Mouse (Mus musculus): ENCODE data around the gene Gm14214. TPM values are rescaled to one million over a fixed set of nuclear protein-coding genes. Genes with fewer than 3 reads are reported as not detected.

Gene Gm14214
- polyA plus RNA-seq, 1 experiment, result not detected

DNA sequence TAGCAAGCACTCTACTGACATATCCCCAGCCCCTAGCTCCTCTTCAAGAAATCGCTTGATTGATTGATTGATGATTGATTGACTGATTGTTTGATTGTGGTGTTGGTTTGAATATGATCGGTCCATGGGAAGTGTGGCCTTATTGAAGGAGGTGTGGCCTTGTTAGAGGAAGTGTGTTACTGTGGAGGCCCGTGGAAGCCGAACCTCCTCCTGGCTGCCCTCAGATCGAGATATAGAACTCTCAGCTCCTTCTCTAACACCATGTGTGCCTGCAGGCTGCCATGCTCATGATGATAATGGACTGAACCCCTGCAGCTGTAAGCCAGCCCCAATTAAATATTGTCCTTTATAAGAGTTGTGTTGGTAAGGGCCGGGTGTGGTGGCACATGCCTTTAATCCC is 2.8 kb downstream of the Gm14214 start:
- H3K27me3 ChIP-seq (ENCODE audit: control insufficient read depth, insufficient read depth, low read length), result no peaks in the 10 kb centered on the region
- no peaks in the 10 kb centered on the region for H3K36me3 ChIP-seq (ENCODE audit: control insufficient read depth, insufficient read depth, low read length)
- no peak for DNase-seq
- no peak for TF ChIP-seq CTCF (IDR thresholded peaks at IDR 0.05; ENCODE audit: borderline replicate concordance, control insufficient read depth, extremely low read depth, insufficient read depth, low read length, poor library complexity)
- no peak for TF ChIP-seq POLR2A (IDR thresholded peaks at IDR 0.05; ENCODE audit: control insufficient read depth, extremely low read depth, insufficient read depth, low read length, poor library complexity)
- H3K4me1 ChIP-seq (replicated peaks; ENCODE audit: control insufficient read depth, insufficient read depth, low read length), result no peaks in the 10 kb centered on the region
- H3K4me3 ChIP-seq (ENCODE audit: control insufficient read depth, insufficient read depth, low read length), result no peak overlapping the region
- WGBS, result 74% methylated on average over 6 of the region's 6 CpGs
- no peak overlapping the region for H3K27ac ChIP-seq (ENCODE audit: control insufficient read depth, insufficient read depth, low read length)

DNA sequence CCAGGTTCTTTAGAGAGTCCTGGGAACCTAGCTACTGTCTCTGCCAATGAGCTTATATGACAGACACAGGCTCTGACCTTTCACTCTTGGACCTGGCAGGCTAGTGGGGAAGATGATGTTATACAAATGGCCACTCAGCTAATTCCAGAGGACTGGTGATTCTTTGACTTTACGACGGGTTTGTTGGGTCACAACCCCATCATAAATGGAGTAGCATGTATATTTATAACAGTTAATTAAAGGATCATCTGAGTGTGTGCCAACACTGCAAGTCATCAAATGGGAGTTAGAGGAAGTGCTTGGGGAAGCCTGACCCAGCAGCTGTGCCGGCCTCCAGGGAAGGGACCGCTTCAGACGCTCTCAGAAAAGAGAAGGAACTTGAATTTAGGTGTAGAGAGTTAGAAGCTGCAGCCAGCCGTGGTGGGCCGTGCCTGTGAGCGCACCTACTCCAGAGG is 4.2 kb downstream of the Gm14214 start:
- no peaks in the 10 kb centered on the region for H3K4me1 ChIP-seq (replicated peaks; ENCODE audit: control insufficient read depth, insufficient read depth, low read length)
- no peak overlapping the region for H3K27ac ChIP-seq (ENCODE audit: control insufficient read depth, insufficient read depth, low read length)
- TF ChIP-seq POLR2A (IDR thresholded peaks at IDR 0.05; ENCODE audit: control insufficient read depth, extremely low read depth, insufficient read depth, low read length, poor library complexity), result no peak
- TF ChIP-seq CTCF (IDR thresholded peaks at IDR 0.05; ENCODE audit: borderline replicate concordance, control insufficient read depth, extremely low read depth, insufficient read depth, low read length, poor library complexity), result no peak
- no peaks in the 10 kb centered on the region for H3K36me3 ChIP-seq (ENCODE audit: control insufficient read depth, insufficient read depth, low read length)
- H3K27me3 ChIP-seq (ENCODE audit: control insufficient read depth, insufficient read depth, low read length), result no peaks in the 10 kb centered on the region
- no peak for DNase-seq
- H3K4me3 ChIP-seq (ENCODE audit: control insufficient read depth, insufficient read depth, low read length), result no peak overlapping the region
- WGBS, result 31% methylated on average over 8 of the region's 8 CpGs

DNA sequence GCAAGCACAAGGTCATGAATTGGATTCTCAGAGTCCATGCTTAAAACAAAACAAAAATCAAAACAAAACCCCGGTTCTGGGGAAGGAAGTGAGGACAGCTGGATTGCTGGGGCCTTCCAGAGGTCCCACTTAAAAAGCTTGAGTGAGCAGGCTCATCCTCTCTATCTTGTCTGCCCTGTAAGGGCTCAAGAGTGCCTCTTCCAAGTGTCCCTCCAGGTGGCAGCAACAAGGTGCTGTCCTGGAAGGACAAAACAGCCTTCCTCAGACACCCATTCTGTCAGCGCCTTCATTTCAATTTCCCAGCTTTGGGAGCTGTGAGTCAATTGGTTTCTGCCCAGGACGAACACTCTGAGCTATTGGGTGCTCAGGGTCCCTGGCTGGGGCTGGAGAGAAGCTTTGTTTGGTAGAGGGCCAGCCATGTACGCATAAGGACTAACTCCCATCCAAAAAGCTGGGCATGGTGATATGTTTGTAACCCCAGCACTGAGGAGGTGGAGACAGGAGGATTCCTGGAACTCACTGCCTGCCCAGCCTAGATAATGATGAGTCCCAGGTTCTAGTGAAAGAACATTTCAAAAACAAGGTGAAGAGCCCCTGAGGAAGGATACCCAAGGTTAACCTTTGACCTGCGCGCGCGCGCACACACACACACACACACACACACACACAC is 4.9 kb downstream of the Gm14214 start:
- Histone ChIP-seq H3K27me3 (ENCODE audit: control insufficient read depth, insufficient read depth, low read length) (no peaks in the 10 kb centered on the region), H3K27ac (ENCODE audit: control insufficient read depth, insufficient read depth, low read length) (no peak overlapping the region), H3K4me1 (replicated peaks; ENCODE audit: control insufficient read depth, insufficient read depth, low read length) (no peaks in the 10 kb centered on the region), H3K36me3 (ENCODE audit: control insufficient read depth, insufficient read depth, low read length) (no peaks in the 10 kb centered on the region), H3K4me3 (ENCODE audit: control insufficient read depth, insufficient read depth, low read length) (no peak overlapping the region)
- no peak for TF ChIP-seq CTCF (IDR thresholded peaks at IDR 0.05; ENCODE audit: borderline replicate concordance, control insufficient read depth, extremely low read depth, insufficient read depth, low read length, poor library complexity)
- no peak for TF ChIP-seq POLR2A (IDR thresholded peaks at IDR 0.05; ENCODE audit: control insufficient read depth, extremely low read depth, insufficient read depth, low read length, poor library complexity)
- DNase-seq, result no peak
- 84% methylated on average over 9 of the region's 9 CpGs for WGBS

DNA sequence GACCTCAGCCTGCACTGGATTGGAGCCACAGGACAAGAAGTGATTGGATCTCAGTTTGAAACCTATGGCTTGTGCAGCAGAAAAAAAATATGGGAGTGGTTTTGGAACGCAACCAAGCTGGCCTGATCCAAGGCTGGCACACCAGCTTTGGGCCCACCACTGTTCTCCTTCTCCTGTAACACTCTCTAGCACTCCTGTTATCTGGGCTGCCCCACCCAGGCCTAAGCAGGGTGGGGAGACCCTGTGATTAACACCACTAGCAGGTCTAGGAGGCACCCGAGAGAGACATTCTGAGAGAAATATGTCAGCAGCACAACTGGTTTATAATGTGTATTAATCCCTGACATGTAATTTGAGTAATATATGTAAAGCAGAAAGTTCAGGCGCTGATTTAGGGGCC is 6.6 kb downstream of the Gm14214 start:
- TF ChIP-seq CTCF (IDR thresholded peaks at IDR 0.05; ENCODE audit: borderline replicate concordance, control insufficient read depth, extremely low read depth, insufficient read depth, low read length, poor library complexity) (no peak), POLR2A (IDR thresholded peaks at IDR 0.05; ENCODE audit: control insufficient read depth, extremely low read depth, insufficient read depth, low read length, poor library complexity) (no peak)
- Histone ChIP-seq H3K27me3 (ENCODE audit: control insufficient read depth, insufficient read depth, low read length) (no peaks in the 10 kb centered on the region), H3K36me3 (ENCODE audit: control insufficient read depth, insufficient read depth, low read length) (no peaks in the 10 kb centered on the region), H3K4me3 (ENCODE audit: control insufficient read depth, insufficient read depth, low read length) (no peak overlapping the region), H3K4me1 (replicated peaks; ENCODE audit: control insufficient read depth, insufficient read depth, low read length) (no peaks in the 10 kb centered on the region), H3K27ac (ENCODE audit: control insufficient read depth, insufficient read depth, low read length) (no peak overlapping the region)
- WGBS, result 92% methylated on average over 3 of the region's 3 CpGs
- no peak for DNase-seq

DNA sequence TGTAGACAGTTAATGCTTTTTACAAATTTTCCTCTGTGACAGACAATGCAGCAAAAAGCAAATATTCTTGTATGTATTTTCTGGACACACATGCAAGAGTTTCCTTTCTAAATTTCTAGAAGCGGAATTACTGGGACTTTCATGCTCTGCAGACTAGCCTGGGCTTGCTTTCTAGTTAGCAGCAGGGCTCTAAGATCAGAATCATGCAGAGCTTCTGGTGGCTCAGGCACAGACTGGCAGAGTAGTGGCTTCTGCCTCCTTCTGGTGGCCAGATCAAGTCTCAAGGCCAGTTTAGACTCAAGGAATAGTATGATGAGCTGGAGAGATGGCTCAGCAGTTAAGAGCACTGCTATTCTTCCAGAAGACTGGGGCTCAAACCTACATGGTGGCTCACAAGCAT is 11.4 kb downstream of the Gm14214 start:
- 91% methylated on average over 1 of the region's 1 CpGs for WGBS
- Histone ChIP-seq H3K27ac (ENCODE audit: control insufficient read depth, insufficient read depth, low read length) (no peak overlapping the region), H3K27me3 (ENCODE audit: control insufficient read depth, insufficient read depth, low read length) (no peaks in the 10 kb centered on the region), H3K36me3 (ENCODE audit: control insufficient read depth, insufficient read depth, low read length) (no peaks in the 10 kb centered on the region), H3K4me1 (replicated peaks; ENCODE audit: control insufficient read depth, insufficient read depth, low read length) (no peaks in the 10 kb centered on the region), H3K4me3 (ENCODE audit: control insufficient read depth, insufficient read depth, low read length) (no peak overlapping the region)
- TF ChIP-seq POLR2A (IDR thresholded peaks at IDR 0.05; ENCODE audit: control insufficient read depth, extremely low read depth, insufficient read depth, low read length, poor library complexity) (no peak), CTCF (IDR thresholded peaks at IDR 0.05; ENCODE audit: borderline replicate concordance, control insufficient read depth, extremely low read depth, insufficient read depth, low read length, poor library complexity) (no peak)
- no peak for DNase-seq

DNA sequence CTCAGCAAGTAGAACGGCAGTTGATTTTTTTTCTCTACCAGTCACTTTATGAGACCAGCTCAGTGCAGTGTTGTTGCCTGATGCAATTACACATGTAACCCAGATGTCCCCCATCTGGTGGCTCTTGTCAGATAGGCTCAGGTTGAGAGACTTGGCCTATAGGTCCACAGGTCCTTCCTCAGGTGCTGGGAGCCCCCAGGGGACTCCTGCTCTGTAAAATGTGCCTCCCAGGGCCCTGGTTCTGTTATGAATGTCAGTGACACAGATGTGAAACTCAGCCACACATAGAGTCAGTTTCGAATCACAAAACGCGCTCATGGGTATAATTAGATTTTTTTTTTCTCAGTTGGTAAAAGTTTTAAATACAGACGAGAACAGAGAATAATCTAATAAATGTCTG is 12.1 kb downstream of the Gm14214 start:
- Histone ChIP-seq H3K4me3 (ENCODE audit: control insufficient read depth, insufficient read depth, low read length) (no peak overlapping the region), H3K27ac (ENCODE audit: control insufficient read depth, insufficient read depth, low read length) (no peak overlapping the region), H3K4me1 (replicated peaks; ENCODE audit: control insufficient read depth, insufficient read depth, low read length) (no peaks in the 10 kb centered on the region), H3K27me3 (ENCODE audit: control insufficient read depth, insufficient read depth, low read length) (no peaks in the 10 kb centered on the region), H3K36me3 (ENCODE audit: control insufficient read depth, insufficient read depth, low read length) (no peaks in the 10 kb centered on the region)
- 90% methylated on average over 5 of the region's 5 CpGs for WGBS
- DNase-seq, result no peak
- TF ChIP-seq CTCF (IDR thresholded peaks at IDR 0.05; ENCODE audit: borderline replicate concordance, control insufficient read depth, extremely low read depth, insufficient read depth, low read length, poor library complexity) (no peak), POLR2A (IDR thresholded peaks at IDR 0.05; ENCODE audit: control insufficient read depth, extremely low read depth, insufficient read depth, low read length, poor library complexity) (no peak)

DNA sequence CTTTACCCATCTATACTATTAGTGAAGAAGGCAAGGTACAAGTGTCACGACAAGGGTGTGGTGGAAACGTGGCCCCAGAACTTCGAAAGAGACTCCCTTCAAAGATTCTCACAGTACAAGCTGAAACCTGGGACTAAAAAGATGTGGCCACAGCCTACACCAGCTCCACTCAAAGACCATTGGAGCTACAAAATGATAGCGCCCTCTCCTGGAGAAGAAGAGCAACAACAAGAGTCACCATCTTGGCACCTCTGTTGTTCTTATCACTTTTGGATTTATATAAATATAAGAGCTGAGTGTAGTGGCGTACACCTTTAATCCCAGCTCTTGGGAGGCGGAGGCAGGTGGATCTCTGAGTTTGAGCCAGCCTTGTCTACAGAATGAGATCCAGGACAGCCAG is 14.0 kb downstream of the Gm14214 start:
- Histone ChIP-seq H3K36me3 (ENCODE audit: control insufficient read depth, insufficient read depth, low read length) (no peaks in the 10 kb centered on the region), H3K27me3 (ENCODE audit: control insufficient read depth, insufficient read depth, low read length) (no peaks in the 10 kb centered on the region; the same call in 1 of the 2 replicates), H3K4me3 (ENCODE audit: control insufficient read depth, insufficient read depth, low read length) (no peak overlapping the region), H3K27ac (ENCODE audit: control insufficient read depth, insufficient read depth, low read length) (no peak overlapping the region), H3K4me1 (replicated peaks; ENCODE audit: control insufficient read depth, insufficient read depth, low read length) (no peaks in the 10 kb centered on the region)
- no peak for DNase-seq
- TF ChIP-seq POLR2A (IDR thresholded peaks at IDR 0.05; ENCODE audit: control insufficient read depth, extremely low read depth, insufficient read depth, low read length, poor library complexity) (no peak), CTCF (IDR thresholded peaks at IDR 0.05; ENCODE audit: borderline replicate concordance, control insufficient read depth, extremely low read depth, insufficient read depth, low read length, poor library complexity) (no peak)
- 78% methylated on average over 6 of the region's 6 CpGs for WGBS
